10 mouse cellular contexts compared by ENCODE assay signal in genomic region chr1:39105546-39106371, GRCm38 (mm10).
DNase-seq lines count a peak whose midpoint lies in the region; ATAC-seq and TF ChIP-seq lines count a peak whose summit lies in the region.
"Had no signal": no experiment of that assay in that cellular context is flagged by ENCODE, and none has a peak within 500 bp of the region (broad histone marks: within the 10 kb centered on the region; RNA-seq: fewer than 3 reads in every experiment).

No protein-coding gene starts in this region.

- 0 out of 2 replicates have a peak overlapping the region, but pooled peaks have one; percentile 39 for H3K9ac ChIP-seq in intestine, embryonic 16.5 days (ENCODE audit: low read depth, low read length)
- no peak overlapping the region for H3K9ac ChIP-seq in kidney, embryonic 14.5 days (ENCODE audit: low read depth, low read length)
- H3K9ac ChIP-seq: forebrain, embryonic 13.5 days; liver, embryonic 13.5 days had no signal

- TF ChIP-seq CTCF in kidney, adult 2 months (conservative IDR thresholded peaks at IDR 0.05; ENCODE audit: insufficient read depth, insufficient read length, low read depth, low read length) = no peak

- peak; percentile 90 for ATAC-seq in intestine, embryonic 16.5 days
- ATAC-seq in monocyte, adult 5-6 weeks (replicated peaks; ENCODE audit: insufficient number of reproducible peaks, low FRiP score, low TSS enrichment, poor library complexity, severe bottlenecking) = no peak
- no peak for ATAC-seq in kidney, embryonic 14.5 days (ENCODE audit: low FRiP score, low TSS enrichment)
- ATAC-seq: forebrain, embryonic 13.5 days had no signal

- WGBS in intestine, embryonic 16.5 days = 39% methylated on average over 17 of the region's 17 CpGs
- WGBS in kidney, adult 2 months = 63% methylated on average over 17 of the region's 17 CpGs
- 60% methylated on average over 17 of the region's 17 CpGs for WGBS in kidney, embryonic 14.5 days

- no peak overlapping the region for H3K4me3 ChIP-seq in intestine, embryonic 16.5 days (ENCODE audit: low read length)
- no peak overlapping the region for H3K4me3 ChIP-seq in kidney, adult 2 months (ENCODE audit: insufficient read depth, low read depth, low read length)
- no peak overlapping the region for H3K4me3 ChIP-seq in kidney, embryonic 14.5 days (ENCODE audit: low read length)
- H3K4me3 ChIP-seq: forebrain, embryonic 13.5 days; liver, embryonic 13.5 days had no signal

- H3K9me3 ChIP-seq in intestine, embryonic 16.5 days (ENCODE audit: control insufficient read depth, low read length) = no peaks in the 10 kb centered on the region
- no peaks in the 10 kb centered on the region for H3K9me3 ChIP-seq in kidney, embryonic 14.5 days (ENCODE audit: control insufficient read depth, low read length)
- H3K9me3 ChIP-seq: forebrain, embryonic 13.5 days; liver, embryonic 13.5 days had no signal

- no peaks in the 10 kb centered on the region for H3K27me3 ChIP-seq in intestine, embryonic 16.5 days (replicated peaks; ENCODE audit: control insufficient read depth, insufficient read depth, low read length)
- H3K27me3 ChIP-seq in kidney, adult 2 months (replicated peaks; ENCODE audit: control insufficient read depth, insufficient read depth, low read length) = no peaks in the 10 kb centered on the region
- H3K27me3 ChIP-seq in kidney, embryonic 14.5 days (ENCODE audit: control insufficient read depth, insufficient read depth, low read length) = no peaks in the 10 kb centered on the region
- H3K27me3 ChIP-seq: forebrain, embryonic 13.5 days; liver, embryonic 13.5 days had no signal

- TF ChIP-seq POLR2A in kidney, adult 2 months (IDR thresholded peaks at IDR 0.05; ENCODE audit: low read depth, low read length) = no peak

- peak overlapping the region; percentile 32; the same call in 1 of the 2 replicates for H3K4me2 ChIP-seq in intestine, embryonic 16.5 days (ENCODE audit: low read depth, low read length)
- H3K4me2 ChIP-seq in kidney, embryonic 14.5 days (replicated peaks; ENCODE audit: low read depth, low read length) = no peak overlapping the region
- H3K4me2 ChIP-seq: forebrain, embryonic 13.5 days; liver, embryonic 13.5 days had no signal

- H3K4me1 ChIP-seq in intestine, embryonic 16.5 days (ENCODE audit: control insufficient read depth, insufficient read depth, low read length) = 0 out of 2 replicates have a peak, but pooled peaks cover 4% of the 10 kb centered on the region
- peaks cover 11% of the 10 kb centered on the region; the same call in 1 of the 2 replicates for H3K4me1 ChIP-seq in kidney, adult 2 months (ENCODE audit: control insufficient read depth, insufficient read depth, low read length)
- H3K4me1 ChIP-seq in kidney, embryonic 14.5 days (ENCODE audit: control insufficient read depth, insufficient read depth, low read length) = peaks cover 6% of the 10 kb centered on the region; the same call in 1 of the 2 replicates
- H3K4me1 ChIP-seq: forebrain, embryonic 13.5 days had no signal

- peak overlapping the region; percentile 49; the same call in 1 of the 2 replicates for H3K27ac ChIP-seq in intestine, embryonic 16.5 days (ENCODE audit: low read length)
- no peak overlapping the region for H3K27ac ChIP-seq in kidney, adult 2 months (ENCODE audit: insufficient read depth, low read depth, low read length)
- no peak overlapping the region for H3K27ac ChIP-seq in kidney, embryonic 14.5 days (ENCODE audit: low read depth, low read length)
- H3K27ac ChIP-seq: forebrain, embryonic 13.5 days; liver, embryonic 13.5 days had no signal

- H3K36me3 ChIP-seq in intestine, embryonic 16.5 days (ENCODE audit: control insufficient read depth, insufficient read depth, low read length) = no peaks in the 10 kb centered on the region
- no peaks in the 10 kb centered on the region for H3K36me3 ChIP-seq in kidney, adult 2 months (ENCODE audit: control insufficient read depth, insufficient read depth, low read length)
- H3K36me3 ChIP-seq in kidney, embryonic 14.5 days (ENCODE audit: control insufficient read depth, insufficient read depth, low read length) = no peaks in the 10 kb centered on the region
- H3K36me3 ChIP-seq: liver, embryonic 13.5 days had no signal

- DNase-seq in 416B (ENCODE audit: low read depth) (peak; percentile 83), adipocyte (ENCODE audit: low spot score) (peak; percentile 74)
- DNase-seq in gastrocnemius, postnatal 10 days = peak; percentile 26
- DNase-seq in kidney, adult 2 months = no peak
- DNase-seq in thymus, postnatal 25 days = no peak
- DNase-seq: liver, embryonic 13.5 days had no signal

Comparison
In these comparisons a context has a peak if more than half of its experiments do, and no peak if none do; other contexts are left out.
1. DNase-seq: peak in 416B (single experiment), adipocyte (single experiment) and gastrocnemius, postnatal 10 days (single experiment); none in kidney, adult 2 months (single experiment) and thymus, postnatal 25 days (single experiment).